Mouse (Mus musculus): ENCODE measurements around the gene Ick. TPM values are rescaled to one million over a fixed set of nuclear protein-coding genes. Genes with fewer than 3 reads are reported as not detected.
"Not testable (repeated sequence)": the region's sequence is repeated elsewhere in the genome, so short reads cannot be mapped to it uniquely, and the experiment has no call there.

Ick gene
- polyA plus RNA-seq, 1 experiment, result 8.4 TPM

DNA sequence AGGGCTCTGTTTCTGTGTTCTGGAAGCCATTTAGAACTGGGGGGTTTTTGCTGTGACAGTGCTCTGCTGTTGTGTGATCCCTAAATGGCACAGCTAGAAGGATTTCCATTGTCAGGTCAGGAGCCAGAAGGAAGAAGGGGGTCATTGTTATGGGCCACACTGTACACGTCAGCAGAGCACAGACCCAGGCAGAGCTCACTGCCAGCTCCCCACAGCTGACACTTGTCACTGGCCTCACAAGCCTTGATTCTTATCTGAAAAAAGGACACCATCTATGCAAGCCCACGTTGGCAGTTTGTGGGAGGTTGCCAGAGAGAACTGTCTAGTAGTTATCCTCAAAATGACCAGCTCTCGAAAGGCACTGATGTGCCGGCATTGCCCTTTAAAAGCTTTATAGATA, 37.1 kb downstream of the Ick start:
- H3K36me3 ChIP-seq (ENCODE audit: control insufficient read depth, insufficient read depth, low read length), result no peaks in the 10 kb centered on the region; the same call in 1 of the 2 replicates
- TF ChIP-seq POLR2A (IDR thresholded peaks at IDR 0.05; ENCODE audit: control insufficient read depth, low read depth, low read length) (no peak), CTCF (IDR thresholded peaks at IDR 0.05; ENCODE audit: control insufficient read depth, insufficient read depth, insufficient replicate concordance, low read depth, low read length) (no peak)
- H3K4me1 ChIP-seq (ENCODE audit: control insufficient read depth, insufficient read depth, low read length), result no peaks in the 10 kb centered on the region
- no peak overlapping the region for H3K4me3 ChIP-seq (ENCODE audit: control insufficient read depth, low read depth, low read length)
- H3K27ac ChIP-seq (ENCODE audit: control insufficient read depth, insufficient read depth, low read depth, low read length), result no peak overlapping the region
- no peaks in the 10 kb centered on the region for H3K27me3 ChIP-seq (ENCODE audit: control insufficient read depth, insufficient read depth, low read length)

DNA sequence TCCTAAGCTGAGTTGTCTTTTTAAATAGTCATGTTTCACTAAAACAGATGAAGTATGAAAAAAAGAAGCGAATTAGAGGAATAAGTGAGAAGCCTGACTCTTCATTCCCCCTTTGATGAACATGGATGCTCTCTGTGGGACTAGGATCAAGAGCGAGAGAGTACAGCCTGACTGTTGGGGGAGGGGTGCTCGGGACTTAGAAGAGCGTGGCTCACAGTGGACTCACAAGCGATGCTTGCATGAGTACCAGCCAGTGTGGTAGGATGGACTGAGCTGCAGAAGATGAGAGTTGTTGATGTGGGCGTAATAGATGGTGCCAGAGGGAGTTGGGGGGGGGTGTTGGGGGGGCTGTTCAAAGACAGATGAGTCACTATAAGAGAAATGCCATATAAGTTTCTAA, 37.6 kb downstream of the Ick start:
- H3K4me3 ChIP-seq (ENCODE audit: control insufficient read depth, low read depth, low read length), result no peak overlapping the region
- H3K27me3 ChIP-seq (ENCODE audit: control insufficient read depth, insufficient read depth, low read length), result no peaks in the 10 kb centered on the region
- H3K27ac ChIP-seq (ENCODE audit: control insufficient read depth, insufficient read depth, low read depth, low read length), result no peak overlapping the region
- H3K36me3 ChIP-seq (ENCODE audit: control insufficient read depth, insufficient read depth, low read length), result no peaks in the 10 kb centered on the region
- no peaks in the 10 kb centered on the region for H3K4me1 ChIP-seq (ENCODE audit: control insufficient read depth, insufficient read depth, low read length)
- no peak for TF ChIP-seq CTCF (IDR thresholded peaks at IDR 0.05; ENCODE audit: control insufficient read depth, insufficient read depth, insufficient replicate concordance, low read depth, low read length)
- no peak for TF ChIP-seq POLR2A (IDR thresholded peaks at IDR 0.05; ENCODE audit: control insufficient read depth, low read depth, low read length)

DNA sequence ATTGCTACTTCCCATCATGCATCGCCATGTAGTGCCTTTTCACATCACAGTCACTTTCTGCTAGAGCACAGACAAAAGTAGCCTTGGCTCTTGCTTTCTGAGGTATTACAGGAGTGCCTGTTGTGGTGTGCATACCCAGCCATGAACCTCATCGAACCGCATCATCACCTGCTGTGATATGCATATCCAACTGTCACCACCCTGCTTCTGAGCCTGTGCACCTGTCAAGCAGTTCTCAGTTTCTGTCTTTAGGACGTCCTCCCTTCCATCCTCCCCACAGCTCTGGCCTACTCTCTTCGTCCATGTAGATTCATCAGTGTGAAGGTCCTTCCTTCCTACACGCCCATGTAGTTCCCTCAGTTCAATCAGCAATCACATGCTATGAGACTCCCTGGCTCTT, 39.2 kb downstream of the Ick start:
- Histone ChIP-seq H3K27me3 (ENCODE audit: control insufficient read depth, insufficient read depth, low read length) (no peaks in the 10 kb centered on the region), H3K4me1 (ENCODE audit: control insufficient read depth, insufficient read depth, low read length) (no peaks in the 10 kb centered on the region), H3K4me3 (ENCODE audit: control insufficient read depth, low read depth, low read length) (no peak overlapping the region), H3K27ac (ENCODE audit: control insufficient read depth, insufficient read depth, low read depth, low read length) (no peak overlapping the region), H3K36me3 (ENCODE audit: control insufficient read depth, insufficient read depth, low read length) (no peaks in the 10 kb centered on the region)
- TF ChIP-seq POLR2A (IDR thresholded peaks at IDR 0.05; ENCODE audit: control insufficient read depth, low read depth, low read length) (no peak), CTCF (IDR thresholded peaks at IDR 0.05; ENCODE audit: control insufficient read depth, insufficient read depth, insufficient replicate concordance, low read depth, low read length) (no peak)

DNA sequence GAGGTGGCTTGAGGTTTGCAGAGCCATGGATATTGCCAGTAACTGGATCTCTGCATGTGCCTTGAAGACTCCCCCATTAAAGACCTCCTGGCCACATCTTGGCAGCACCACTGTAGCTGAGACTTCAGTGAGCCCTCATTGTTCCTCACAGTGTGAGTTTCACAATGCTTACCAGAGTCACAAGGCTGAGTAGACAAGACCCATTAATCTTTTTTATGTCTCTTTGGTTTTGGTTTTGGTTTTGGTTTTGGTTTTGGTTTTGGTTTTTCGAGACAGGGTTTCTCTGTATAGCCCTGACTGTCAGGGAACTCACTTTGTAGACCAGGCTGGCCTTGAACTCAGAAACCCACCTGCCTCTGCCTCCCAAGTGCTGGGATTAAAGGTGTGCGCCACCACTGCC, 40.8 kb downstream of the Ick start:
- not testable (repeated sequence) for H3K27ac ChIP-seq (ENCODE audit: control insufficient read depth, insufficient read depth, low read depth, low read length); H3K27me3 ChIP-seq (ENCODE audit: control insufficient read depth, insufficient read depth, low read length); H3K4me3 ChIP-seq (ENCODE audit: control insufficient read depth, low read depth, low read length); H3K4me1 ChIP-seq (ENCODE audit: control insufficient read depth, insufficient read depth, low read length); H3K36me3 ChIP-seq (ENCODE audit: control insufficient read depth, insufficient read depth, low read length)

DNA sequence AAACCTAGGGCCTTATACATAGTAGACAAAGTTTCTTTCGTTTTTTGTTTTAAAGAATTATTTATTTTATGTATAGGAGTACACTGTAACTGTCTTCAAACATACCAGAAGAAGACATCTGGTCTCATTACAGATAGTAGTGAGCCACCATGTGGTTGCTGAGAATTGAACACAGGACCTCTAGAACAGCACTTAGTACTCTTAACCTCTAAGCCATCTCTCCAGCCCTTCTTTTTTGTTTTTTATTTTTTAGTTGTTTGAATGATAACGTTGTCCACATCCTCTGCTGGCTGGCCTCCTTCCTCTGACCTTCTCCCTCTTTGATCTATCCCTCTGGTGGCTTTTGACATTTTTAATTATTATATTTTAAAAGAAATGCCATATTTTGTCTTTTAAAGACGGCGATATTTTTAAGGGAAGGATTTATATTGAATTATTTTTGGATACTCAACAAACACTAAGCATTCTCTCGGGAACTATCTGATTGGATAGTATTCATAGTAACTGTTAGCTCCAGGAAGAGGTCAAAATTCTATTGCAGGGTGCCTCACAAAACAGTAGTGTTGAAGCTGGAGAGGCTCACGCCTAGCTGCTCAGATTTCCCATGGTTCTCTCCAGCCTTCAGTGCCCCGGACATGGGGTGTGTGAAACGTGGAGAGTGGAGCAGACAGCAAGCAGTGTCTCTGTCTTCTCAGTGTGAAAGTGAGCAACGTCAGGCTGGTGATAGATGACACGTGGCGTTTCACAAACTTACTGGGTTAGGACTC, 45.4 kb downstream of the Ick start:
- Histone ChIP-seq H3K4me1 (ENCODE audit: control insufficient read depth, insufficient read depth, low read length) (no peaks in the 10 kb centered on the region), H3K27ac (ENCODE audit: control insufficient read depth, insufficient read depth, low read depth, low read length) (no peak overlapping the region), H3K27me3 (ENCODE audit: control insufficient read depth, insufficient read depth, low read length) (no peaks in the 10 kb centered on the region), H3K4me3 (ENCODE audit: control insufficient read depth, low read depth, low read length) (no peak overlapping the region), H3K36me3 (ENCODE audit: control insufficient read depth, insufficient read depth, low read length) (peaks cover 6% of the 10 kb centered on the region)
- TF ChIP-seq CTCF (IDR thresholded peaks at IDR 0.05; ENCODE audit: control insufficient read depth, insufficient read depth, insufficient replicate concordance, low read depth, low read length), result no peak

DNA sequence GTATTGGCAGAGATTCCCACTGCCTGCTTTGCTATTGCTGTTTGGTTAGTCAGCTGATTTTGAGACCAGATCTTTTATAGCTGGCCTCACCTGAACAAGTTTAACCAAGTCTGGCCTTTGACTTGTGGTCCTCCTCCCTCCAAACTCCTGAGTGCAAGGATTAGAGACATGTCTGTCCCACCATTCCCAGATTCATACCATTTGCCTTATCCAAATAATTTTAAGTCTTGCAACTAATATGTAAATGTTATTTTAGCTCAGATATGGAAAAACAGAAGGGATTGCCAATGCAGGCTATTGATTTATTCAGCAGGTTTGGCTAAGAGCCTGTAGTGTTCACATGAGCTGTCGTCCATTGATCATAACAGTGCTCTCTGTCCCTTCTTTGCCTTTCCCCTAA, 48.2 kb downstream of the Ick start:
- Histone ChIP-seq H3K36me3 (ENCODE audit: control insufficient read depth, insufficient read depth, low read length) (peaks cover 6% of the 10 kb centered on the region), H3K4me1 (ENCODE audit: control insufficient read depth, insufficient read depth, low read length) (no peaks in the 10 kb centered on the region), H3K4me3 (ENCODE audit: control insufficient read depth, low read depth, low read length) (no peak overlapping the region), H3K27me3 (ENCODE audit: control insufficient read depth, insufficient read depth, low read length) (no peaks in the 10 kb centered on the region), H3K27ac (ENCODE audit: control insufficient read depth, insufficient read depth, low read depth, low read length) (no peak overlapping the region)
- TF ChIP-seq POLR2A (IDR thresholded peaks at IDR 0.05; ENCODE audit: control insufficient read depth, low read depth, low read length), result no peak
- TF ChIP-seq CTCF (IDR thresholded peaks at IDR 0.05; ENCODE audit: control insufficient read depth, insufficient read depth, insufficient replicate concordance, low read depth, low read length), result no peak

DNA sequence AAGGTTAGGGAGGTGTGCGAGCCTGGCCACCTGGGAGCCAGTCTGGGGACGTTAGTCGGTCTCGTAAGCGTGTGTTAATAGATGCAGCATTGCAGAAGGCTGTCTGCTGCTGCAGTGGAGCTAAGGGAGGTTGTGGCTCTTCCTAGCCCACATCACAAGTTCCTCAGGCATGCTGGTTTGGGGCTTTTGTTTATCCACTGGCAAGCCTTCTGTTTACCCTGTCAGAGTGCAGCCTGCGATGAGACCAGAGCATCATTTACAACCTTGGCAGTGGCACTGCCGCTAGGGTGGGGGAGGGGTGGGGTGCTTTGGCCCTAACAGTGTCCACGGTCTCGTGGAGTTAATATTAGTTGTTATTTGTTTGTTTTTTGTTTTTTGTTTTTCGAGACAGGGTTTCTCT, 54.3 kb downstream of the Ick start:
- H3K36me3 ChIP-seq (ENCODE audit: control insufficient read depth, insufficient read depth, low read length), result peaks cover 3% of the 10 kb centered on the region
- no peaks in the 10 kb centered on the region for H3K27me3 ChIP-seq (ENCODE audit: control insufficient read depth, insufficient read depth, low read length)
- TF ChIP-seq POLR2A (IDR thresholded peaks at IDR 0.05; ENCODE audit: control insufficient read depth, low read depth, low read length) (no peak), CTCF (IDR thresholded peaks at IDR 0.05; ENCODE audit: control insufficient read depth, insufficient read depth, insufficient replicate concordance, low read depth, low read length) (no peak)
- H3K27ac ChIP-seq (ENCODE audit: control insufficient read depth, insufficient read depth, low read depth, low read length), result no peak overlapping the region
- H3K4me1 ChIP-seq (ENCODE audit: control insufficient read depth, insufficient read depth, low read length), result no peaks in the 10 kb centered on the region; the same call in 1 of the 2 replicates
- no peak overlapping the region for H3K4me3 ChIP-seq (ENCODE audit: control insufficient read depth, low read depth, low read length)

DNA sequence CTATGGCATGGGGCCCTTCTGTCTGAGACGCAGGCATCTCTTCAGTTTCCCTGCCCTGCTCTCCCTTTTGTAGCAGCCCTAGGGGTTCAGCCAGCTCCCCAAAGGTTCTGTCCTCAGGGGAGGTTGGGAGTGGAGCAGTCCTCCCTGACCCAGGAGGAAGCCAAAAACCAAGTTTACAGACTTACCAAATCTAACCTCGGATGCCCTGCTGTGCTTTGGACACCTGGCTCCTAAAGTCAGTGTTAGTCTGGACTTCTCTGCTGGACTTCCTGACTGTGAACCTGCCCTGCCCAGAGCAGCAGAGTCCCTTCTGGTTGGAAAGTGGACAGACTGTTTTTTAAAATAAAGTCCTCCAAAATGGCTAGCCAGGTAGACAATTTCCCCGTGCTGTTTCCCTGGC, 55.7 kb downstream of the Ick start:
- Histone ChIP-seq H3K4me1 (ENCODE audit: control insufficient read depth, insufficient read depth, low read length) (no peaks in the 10 kb centered on the region; the same call in 1 of the 2 replicates), H3K27ac (ENCODE audit: control insufficient read depth, insufficient read depth, low read depth, low read length) (no peak overlapping the region), H3K27me3 (ENCODE audit: control insufficient read depth, insufficient read depth, low read length) (no peaks in the 10 kb centered on the region), H3K36me3 (ENCODE audit: control insufficient read depth, insufficient read depth, low read length) (peaks cover 3% of the 10 kb centered on the region), H3K4me3 (ENCODE audit: control insufficient read depth, low read depth, low read length) (no peak overlapping the region)
- TF ChIP-seq CTCF (IDR thresholded peaks at IDR 0.05; ENCODE audit: control insufficient read depth, insufficient read depth, insufficient replicate concordance, low read depth, low read length), result no peak
